Mouse (Mus musculus): ENCODE data around the gene Map4. TPM values are rescaled to one million over a fixed set of nuclear protein-coding genes. Genes with fewer than 3 reads are reported as not detected.
A peak's percentile ranks its signal among the peaks of the same experiment; 100 is the strongest.
"Not testable (repeated sequence)": the region's sequence is repeated elsewhere in the genome, so short reads cannot be mapped to it uniquely, and the experiment has no call there.

The Map4 gene
- total RNA-seq, 1 experiment from 2014 or later, result 19.1 TPM

- no peak for ATAC-seq (replicated peaks; ENCODE audit: low read depth, poor library complexity, severe bottlenecking)
These were observed 122.2 kb downstream of the Map4 start for GRCm38 (mm10) chr9:110053305-110054079.

- ATAC-seq (replicated peaks; ENCODE audit: low read depth, poor library complexity, severe bottlenecking), result no peak
These were observed 122.8 kb downstream of the Map4 start for GRCm38 (mm10) chr9:110054080-110054421.

- ATAC-seq (replicated peaks; ENCODE audit: low read depth, poor library complexity, severe bottlenecking), result no peak
These were observed 123.5 kb downstream of the Map4 start for GRCm38 (mm10) chr9:110054781-110055180.

GRCm38 (mm10) chr9:110057200-110057599, 125.9 kb downstream of the Map4 start:
- no peak for ATAC-seq (replicated peaks; ENCODE audit: low read depth, poor library complexity, severe bottlenecking)

GRCm38 (mm10) chr9:110060761-110061160, 129.5 kb downstream of the Map4 start:
- no peak for ATAC-seq (replicated peaks; ENCODE audit: low read depth, poor library complexity, severe bottlenecking)

- ATAC-seq (replicated peaks; ENCODE audit: low read depth, poor library complexity, severe bottlenecking), result no peak
These were observed 131.1 kb downstream of the Map4 start for GRCm38 (mm10) chr9:110062405-110062804.

GRCm38 (mm10) chr9:110062861-110063260, 131.6 kb downstream of the Map4 start:
- no peak for ATAC-seq (replicated peaks; ENCODE audit: low read depth, poor library complexity, severe bottlenecking)

- no peak for ATAC-seq (replicated peaks; ENCODE audit: low read depth, poor library complexity, severe bottlenecking)
These were observed 133.4 kb downstream of the Map4 start for GRCm38 (mm10) chr9:110064641-110065040.

- ATAC-seq (replicated peaks; ENCODE audit: low read depth, poor library complexity, severe bottlenecking), result no peak
These were observed 137.5 kb downstream of the Map4 start for GRCm38 (mm10) chr9:110068745-110069144.

GRCm38 (mm10) chr9:110070358-110070757, 139.1 kb downstream of the Map4 start:
- ATAC-seq (replicated peaks; ENCODE audit: low read depth, poor library complexity, severe bottlenecking), result no peak

GRCm38 (mm10) chr9:110071011-110071410, 139.8 kb downstream of the Map4 start:
- no peak for ATAC-seq (replicated peaks; ENCODE audit: low read depth, poor library complexity, severe bottlenecking)

GRCm38 (mm10) chr9:110071843-110072242, 140.6 kb downstream of the Map4 start:
- peak; percentile 90; the same call in 1 of the 2 replicates for ATAC-seq (replicated peaks; ENCODE audit: low read depth, poor library complexity, severe bottlenecking)

- not testable (repeated sequence) for ATAC-seq (replicated peaks; ENCODE audit: low read depth, poor library complexity, severe bottlenecking)
These were observed 145.2 kb downstream of the Map4 start for GRCm38 (mm10) chr9:110076468-110076867.

- no peak for ATAC-seq (replicated peaks; ENCODE audit: low read depth, poor library complexity, severe bottlenecking)
These were observed 149.8 kb downstream of the Map4 start for GRCm38 (mm10) chr9:110081066-110081465.

GRCm38 (mm10) chr9:110084201-110084964, 153.1 kb downstream of the Map4 start:
- no peak for ATAC-seq (replicated peaks; ENCODE audit: low read depth, poor library complexity, severe bottlenecking)

GRCm38 (mm10) chr9:110085693-110086092, 154.4 kb downstream of the Map4 start:
- ATAC-seq (replicated peaks; ENCODE audit: low read depth, poor library complexity, severe bottlenecking), result no peak

GRCm38 (mm10) chr9:110093303-110093702, 162.0 kb downstream of the Map4 start:
- no peak for ATAC-seq (replicated peaks; ENCODE audit: low read depth, poor library complexity, severe bottlenecking)

- no peak for ATAC-seq (replicated peaks; ENCODE audit: low read depth, poor library complexity, severe bottlenecking)
These were observed 163.5 kb downstream of the Map4 start for GRCm38 (mm10) chr9:110094761-110095160.

- no peak for ATAC-seq (replicated peaks; ENCODE audit: low read depth, poor library complexity, severe bottlenecking)
These were observed 166.5 kb downstream of the Map4 start for GRCm38 (mm10) chr9:110097791-110098190.

GRCm38 (mm10) chr9:110100627-110101600, 169.7 kb downstream of the Map4 start:
- peak; percentile 100 for ATAC-seq (replicated peaks; ENCODE audit: low read depth, poor library complexity, severe bottlenecking)

Data from common myeloid progenitor, adult 5-6 weeks (primary cell).